Mouse (Mus musculus) liver, embryonic 16.5 days (tissue): ENCODE results near the gene Gmds. TPM values are rescaled to one million over a fixed set of nuclear protein-coding genes. Genes with fewer than 3 reads are reported as not detected.

ENCODE experiments used
- ATAC-seq: fragments of 200-750 bp; cut with Nextera tagmentation; 2 replicates; pipeline ENCODE4 v1.8.0; 2017; ENCODE audit warnings: low read depth, mild to moderate bottlenecking, moderate number of reproducible peaks, moderate library complexity
- H3K27ac ChIP-seq: fragments of 300-500 bp; sonication (generic); 2 replicates; pipeline ENCODE4 v1.5.1; 2014; ENCODE audit warnings: mild to moderate bottlenecking, low read length
- H3K27me3 ChIP-seq: fragments of 300-500 bp; sonication (generic); 2 replicates; pipeline ENCODE4 v1.6.1; 2014; ENCODE audit warnings: low read depth, low read length, mixed read lengths; ENCODE audit not compliant: control insufficient read depth, insufficient read depth
- H3K36me3 ChIP-seq: fragments of 300-500 bp; sonication (generic); 2 replicates; pipeline ENCODE4 v1.6.1; 2014; ENCODE audit warnings: mild to moderate bottlenecking; ENCODE audit not compliant: control insufficient read depth, insufficient read depth
- H3K4me1 ChIP-seq: fragments of 300-500 bp; sonication (generic); 2 replicates; pipeline ENCODE4 v1.6.1; 2014; ENCODE audit warnings: low read depth, low read length, mixed read lengths; ENCODE audit not compliant: control insufficient read depth
- H3K4me2 ChIP-seq: fragments of 300-500 bp; sonication (generic); 2 replicates; pipeline ENCODE4 v1.6.1; 2014; ENCODE audit warnings: low read depth, low read length, mixed read lengths
- H3K4me3 ChIP-seq: fragments of 300-500 bp; sonication (generic); 2 replicates; pipeline ENCODE4 v1.5.1; 2014; ENCODE audit warnings: low read depth, mild to moderate bottlenecking, low read length
- H3K9ac ChIP-seq: fragments of 300-500 bp; sonication (generic); 2 replicates; pipeline ENCODE4 v1.6.1; 2014; ENCODE audit warnings: low read depth, low read length
- H3K9me3 ChIP-seq: fragments of 300-500 bp; sonication (generic); replicated peaks from 2 replicates; pipeline ENCODE4 v1.6.1; 2016; ENCODE audit warnings: low read length; ENCODE audit not compliant: control insufficient read depth
- WGBS: fragments of 180-500 bp; shearing (Covaris S2); extraction: QIAGEN DNeasy Blood & Tissue Kit; methylation state at CpG from one replicate; pipeline ENCODE4 v1.1.7; 2014; ENCODE audit not compliant: insufficient replicate concordance; 5-methylcytosine and 5-hydroxymethylcytosine counted together
- polyA plus RNA-seq: library from polyadenylated mRNA; unstranded; fragments of >200 nt; fragmentation: Nextera tagmentation; extraction: Ambion mirVana; gene quantifications from 2 replicates; pipeline ENCODE4 v1.2.1, GENCODE M21; 2015

Gene Gmds
- polyA plus RNA-seq, 1 experiment from 2014 or later = 6.8 TPM

DNA sequence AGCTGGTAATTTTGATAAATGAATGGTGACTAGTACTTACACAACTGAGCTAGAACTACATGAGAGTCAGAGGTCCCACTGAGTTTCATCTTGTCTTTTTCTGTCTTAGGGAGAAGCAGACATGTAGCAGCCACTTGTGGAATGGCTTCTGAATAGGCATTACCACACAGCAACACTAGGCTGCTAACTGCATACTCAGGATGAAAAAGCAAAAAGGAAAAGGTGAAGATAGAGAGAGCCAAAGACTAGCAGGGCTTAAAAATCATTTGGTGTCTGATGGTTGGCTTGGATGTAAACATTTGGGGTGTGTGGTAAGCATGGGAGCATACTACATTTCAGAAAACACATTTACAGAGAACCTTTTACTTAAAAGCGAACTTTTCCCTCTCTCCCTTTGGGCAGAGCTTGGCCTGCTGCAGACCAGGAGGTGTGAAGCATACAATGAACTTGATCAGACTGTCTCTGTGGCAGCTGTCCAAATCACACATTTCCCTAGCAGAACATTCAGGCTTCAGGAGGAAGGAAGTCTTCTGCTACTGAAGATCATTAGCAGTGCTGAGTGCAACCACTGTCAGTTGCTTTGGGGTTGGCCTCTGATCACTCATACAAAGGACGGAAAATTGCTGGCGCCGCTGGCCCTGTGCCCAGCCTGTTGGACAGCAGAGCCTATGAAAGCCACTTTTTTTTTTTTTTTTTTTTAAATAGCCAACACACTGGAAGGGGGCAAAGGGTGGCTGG lies 319.9 kb downstream of the Gmds start:
- ATAC-seq = peak; percentile 55
- no peak overlapping the region for H3K4me3 ChIP-seq
- H3K9ac ChIP-seq = no peak overlapping the region
- no peaks in the 10 kb centered on the region for H3K27me3 ChIP-seq
- 56% methylated on average over 4 of the region's 4 CpGs for WGBS
- H3K4me1 ChIP-seq = no peaks in the 10 kb centered on the region
- H3K4me2 ChIP-seq = no peak overlapping the region
- no peaks in the 10 kb centered on the region for H3K9me3 ChIP-seq
- no peaks in the 10 kb centered on the region for H3K36me3 ChIP-seq
- H3K27ac ChIP-seq = no peak overlapping the region

DNA sequence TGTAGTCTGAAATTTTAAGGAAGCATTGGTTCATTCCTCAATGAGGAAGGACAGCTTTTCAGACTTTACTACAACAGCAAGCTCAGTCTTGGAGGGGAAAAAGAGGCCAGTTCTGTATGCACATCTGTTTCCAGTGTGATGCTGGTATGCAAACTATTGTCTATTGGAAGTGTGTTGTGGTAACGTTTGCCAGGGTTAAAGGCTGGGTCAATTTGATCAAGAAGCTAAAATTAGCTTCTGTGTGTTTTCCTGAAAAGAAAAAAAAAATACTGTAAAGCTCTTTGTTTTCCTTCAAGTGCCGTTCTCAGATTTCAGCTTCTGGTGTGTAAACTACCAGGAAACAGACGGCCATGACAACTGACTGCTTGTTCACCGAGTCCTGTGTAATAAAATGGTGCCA lies 329.7 kb downstream of the Gmds start:
- Histone ChIP-seq H3K9me3 (no peaks in the 10 kb centered on the region), H3K27me3 (no peaks in the 10 kb centered on the region)
- 32% methylated on average over 4 of the region's 4 CpGs for WGBS

DNA sequence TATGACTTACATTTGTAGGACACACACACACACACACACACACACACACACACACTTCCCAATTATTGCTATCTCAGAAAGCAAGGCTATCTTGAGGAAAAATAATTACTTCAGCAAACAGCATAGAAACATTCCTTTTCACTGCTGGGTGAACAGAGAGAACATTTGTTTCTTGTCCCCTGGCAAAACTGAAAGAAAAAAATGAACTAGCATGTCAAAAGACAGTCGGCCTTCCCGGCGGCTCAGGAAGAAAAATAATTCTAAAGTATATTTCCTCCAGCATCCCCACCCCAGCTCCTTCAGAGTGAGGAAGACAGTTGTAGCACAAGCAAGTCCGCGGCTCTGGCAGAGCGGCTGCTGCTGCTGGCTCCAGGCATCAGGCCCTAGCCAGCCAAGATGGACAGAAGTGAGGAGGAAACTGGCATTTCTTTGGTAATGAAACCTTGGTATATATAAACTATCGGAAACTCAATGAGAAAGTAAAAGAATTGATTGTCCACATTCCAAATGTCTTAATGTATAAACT lies 330.4 kb downstream of the Gmds start:
- H3K4me3 ChIP-seq = no peak overlapping the region
- no peak overlapping the region for H3K9ac ChIP-seq
- H3K4me2 ChIP-seq = no peak overlapping the region
- H3K9me3 ChIP-seq = no peaks in the 10 kb centered on the region
- H3K4me1 ChIP-seq = no peaks in the 10 kb centered on the region
- H3K27ac ChIP-seq = no peak overlapping the region
- no peaks in the 10 kb centered on the region for H3K27me3 ChIP-seq
- WGBS = 49% methylated on average over 7 of the region's 7 CpGs
- ATAC-seq = no peak
- H3K36me3 ChIP-seq = no peaks in the 10 kb centered on the region

More for the DNA sequence above, 329.7 kb downstream of the Gmds start:
- Histone ChIP-seq H3K4me2 (no peak overlapping the region), H3K9ac (no peak overlapping the region), H3K36me3 (no peaks in the 10 kb centered on the region), H3K4me1 (no peaks in the 10 kb centered on the region), H3K4me3 (no peak overlapping the region), H3K27ac (no peak overlapping the region)
- ATAC-seq = no peak

DNA sequence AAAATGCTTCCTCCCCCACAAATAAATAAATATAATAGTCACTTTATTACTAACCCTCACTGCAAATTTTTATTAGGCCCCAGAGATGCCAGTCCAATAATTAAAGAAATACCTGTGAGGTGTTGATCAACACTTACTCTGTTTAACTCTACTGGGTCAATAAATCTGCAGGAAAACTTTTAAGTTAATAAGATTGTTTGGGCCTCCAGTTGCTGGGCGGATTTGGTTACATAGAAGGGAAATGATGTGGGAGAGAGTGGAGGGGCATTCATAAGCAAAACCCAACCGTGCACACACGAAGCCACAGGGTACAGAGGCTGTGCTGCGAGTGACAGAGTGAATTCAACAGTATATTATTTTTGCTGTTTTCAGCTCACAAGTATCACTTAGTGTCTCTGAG lies 345.1 kb downstream of the Gmds start:
- H3K4me1 ChIP-seq = no peaks in the 10 kb centered on the region
- H3K36me3 ChIP-seq = no peaks in the 10 kb centered on the region
- no peak for ATAC-seq
- no peak overlapping the region for H3K4me2 ChIP-seq
- 67% methylated on average over 4 of the region's 4 CpGs for WGBS
- no peaks in the 10 kb centered on the region for H3K9me3 ChIP-seq
- H3K9ac ChIP-seq = no peak overlapping the region
- no peak overlapping the region for H3K27ac ChIP-seq
- no peaks in the 10 kb centered on the region for H3K27me3 ChIP-seq
- H3K4me3 ChIP-seq = no peak overlapping the region

DNA sequence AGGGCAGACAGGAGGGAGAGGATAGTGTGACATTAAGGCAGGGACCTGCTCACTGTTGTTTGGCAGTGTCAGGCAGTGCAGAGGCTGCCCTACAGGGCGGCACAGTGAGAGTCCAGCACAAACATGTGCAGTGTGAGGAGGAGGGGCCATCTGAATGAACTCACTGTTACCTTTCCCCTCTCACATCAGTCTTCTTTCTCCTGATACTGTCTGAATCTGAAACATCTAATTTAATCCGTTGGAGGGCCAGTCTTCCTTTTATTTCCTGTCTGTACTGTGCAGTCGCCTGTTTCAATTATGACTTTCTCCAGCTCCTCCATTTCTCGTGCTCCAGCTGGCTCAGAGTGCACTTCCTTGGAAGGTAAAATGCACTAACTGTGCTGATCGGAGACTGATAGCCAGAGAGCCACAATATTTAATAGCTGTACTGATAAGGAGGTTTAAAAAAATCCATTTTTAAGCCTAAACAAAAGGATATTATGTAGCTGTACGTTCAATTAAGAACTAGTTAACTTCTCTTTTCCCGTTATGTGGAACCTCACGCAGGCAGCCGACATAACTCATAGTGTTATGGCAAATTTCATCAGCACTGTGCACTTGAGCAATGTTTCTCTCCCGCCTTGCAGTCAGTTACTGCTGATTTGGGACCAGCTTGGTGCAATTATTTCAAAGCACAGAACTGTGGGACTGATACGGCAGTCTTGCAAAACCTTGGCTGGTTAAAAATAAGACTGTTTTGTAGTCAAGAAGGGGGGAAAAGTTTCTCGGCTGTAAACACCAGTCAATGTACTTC lies 345.9 kb downstream of the Gmds start:
- H3K36me3 ChIP-seq = no peaks in the 10 kb centered on the region
- H3K4me2 ChIP-seq = no peak overlapping the region; the same call in 1 of the 2 replicates
- no peaks in the 10 kb centered on the region for H3K4me1 ChIP-seq
- 37% methylated on average over 12 of the region's 12 CpGs for WGBS
- H3K9ac ChIP-seq = no peak overlapping the region
- no peak overlapping the region for H3K4me3 ChIP-seq
- no peak for ATAC-seq
- no peaks in the 10 kb centered on the region for H3K27me3 ChIP-seq
- no peak overlapping the region for H3K27ac ChIP-seq
- H3K9me3 ChIP-seq = no peaks in the 10 kb centered on the region

DNA sequence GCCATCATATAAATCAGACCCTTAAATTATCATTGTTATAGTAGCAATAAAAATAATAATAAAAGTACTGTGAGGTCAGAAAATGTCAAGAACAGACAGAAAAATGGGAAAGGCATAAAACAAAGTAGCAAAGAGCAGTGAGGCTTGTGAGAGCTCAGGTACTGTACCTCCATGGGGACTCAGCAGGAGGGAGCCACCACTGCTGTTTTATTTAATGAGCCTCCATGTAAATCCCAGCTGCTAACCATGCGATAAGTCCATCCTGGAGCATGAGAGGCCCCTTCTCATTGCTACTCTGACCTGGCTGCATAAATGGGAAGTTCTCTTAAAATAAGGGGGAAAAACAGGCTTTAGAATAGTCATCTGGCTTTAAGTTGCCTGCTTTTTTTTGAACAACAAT lies 357.3 kb downstream of the Gmds start:
- H3K9ac ChIP-seq = no peak overlapping the region
- no peak overlapping the region for H3K4me3 ChIP-seq
- H3K4me1 ChIP-seq = no peaks in the 10 kb centered on the region
- no peaks in the 10 kb centered on the region for H3K9me3 ChIP-seq
- no peak overlapping the region for H3K27ac ChIP-seq
- H3K36me3 ChIP-seq = no peaks in the 10 kb centered on the region
- no peaks in the 10 kb centered on the region for H3K27me3 ChIP-seq
- ATAC-seq = no peak
- 80% methylated on average over 1 of the region's 1 CpGs for WGBS
- no peak overlapping the region for H3K4me2 ChIP-seq

DNA sequence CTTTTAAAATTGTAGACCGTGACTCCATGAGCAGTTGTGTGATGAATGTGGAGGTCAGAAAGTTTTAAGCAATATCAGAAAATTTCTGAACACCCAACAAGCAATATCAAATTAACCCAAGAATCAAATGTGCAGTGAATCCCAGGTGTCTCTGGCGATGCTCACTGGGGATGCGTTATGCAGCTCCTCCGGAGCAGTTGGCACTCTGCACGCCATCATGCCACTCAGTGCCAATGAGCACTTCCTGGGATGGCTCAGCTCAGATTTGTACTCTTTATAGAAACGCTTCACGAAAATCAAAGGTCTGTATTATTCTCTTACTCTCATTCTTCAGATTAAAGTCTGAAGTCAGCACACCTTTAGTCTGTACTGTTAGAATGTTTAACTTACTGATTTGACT lies 360.4 kb downstream of the Gmds start:
- 65% methylated on average over 7 of the region's 7 CpGs for WGBS
- Histone ChIP-seq H3K36me3 (no peaks in the 10 kb centered on the region), H3K4me1 (no peaks in the 10 kb centered on the region), H3K4me2 (no peak overlapping the region), H3K4me3 (no peak overlapping the region), H3K9ac (no peak overlapping the region), H3K27ac (no peak overlapping the region), H3K9me3 (no peaks in the 10 kb centered on the region), H3K27me3 (no peaks in the 10 kb centered on the region)
- ATAC-seq = no peak

DNA sequence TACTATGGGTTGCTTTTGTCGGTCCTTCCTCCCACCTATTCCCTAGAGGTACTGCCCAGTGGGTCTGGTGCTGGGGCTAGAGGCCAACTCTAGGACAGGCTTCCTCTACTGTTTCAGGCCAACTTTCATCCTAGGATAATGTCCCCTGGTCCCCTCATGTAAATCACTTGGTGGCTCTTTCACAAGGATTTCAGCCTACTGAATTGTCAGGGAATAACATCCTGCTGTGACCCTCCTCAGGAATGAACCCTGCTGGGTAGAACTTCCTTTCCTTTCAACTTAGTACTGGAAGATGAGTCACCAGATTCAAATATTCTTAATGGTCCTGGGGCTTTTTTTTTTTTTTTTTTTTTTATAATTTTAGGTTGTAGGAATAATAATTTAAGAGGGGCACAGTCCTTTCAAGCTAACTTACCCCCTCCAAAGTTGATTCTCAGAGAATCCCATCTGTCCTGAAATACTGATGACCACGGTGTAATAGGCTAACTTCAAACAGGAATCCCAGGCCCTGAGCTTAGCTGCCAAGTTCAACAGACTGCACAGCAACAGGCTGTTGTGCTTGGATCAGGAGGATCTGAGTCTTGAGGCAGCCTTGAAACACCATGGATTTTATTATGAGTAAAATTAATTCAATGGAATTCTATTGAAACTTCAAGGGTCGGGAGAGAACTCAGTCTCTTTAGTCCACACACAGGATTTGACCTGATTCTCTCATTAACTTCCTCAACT lies 363.6 kb downstream of the Gmds start:
- Histone ChIP-seq H3K9me3 (no peaks in the 10 kb centered on the region), H3K4me3 (no peak overlapping the region), H3K27ac (no peak overlapping the region), H3K27me3 (no peaks in the 10 kb centered on the region), H3K36me3 (no peaks in the 10 kb centered on the region), H3K9ac (no peak overlapping the region), H3K4me1 (no peaks in the 10 kb centered on the region), H3K4me2 (no peak overlapping the region)
- 58% methylated on average over 3 of the region's 3 CpGs for WGBS
- no peak for ATAC-seq
